ENCODE assay signal across 9 mouse cellular contexts in genomic region chr11:49050064-49050463, GRCm38 (mm10). TPM values are rescaled to one million over a fixed set of nuclear protein-coding genes. Genes with fewer than 3 reads are reported as not detected.
"Had no signal": no experiment of that assay in that cellular context is flagged by ENCODE, and none has a peak within 500 bp of the region (broad histone marks: within the 10 kb centered on the region; RNA-seq: fewer than 3 reads in every experiment).

No protein-coding gene starts in this region.

RNA-seq across cellular contexts. Expression of gene Tgtp2, which starts 13.9 kb away (rescaled TPM):
- total RNA-seq: midbrain, postnatal 0 days had no signal
- polyA plus RNA-seq: midbrain, embryonic 11.5 days; midbrain, embryonic 13.5 days; midbrain, embryonic 15.5 days; neural tube, embryonic 11.5 days had no signal

RNA-seq across cellular contexts. Expression of gene Tgtp1, which starts 56.1 kb away (rescaled TPM):
- total RNA-seq: midbrain, postnatal 0 days had no signal
- polyA plus RNA-seq: midbrain, embryonic 13.5 days; midbrain, embryonic 15.5 days; neural tube, embryonic 11.5 days; neural tube, embryonic 15.5 days had no signal

RNA-seq across cellular contexts. Expression of gene Gm12185, which starts 58.0 kb away (rescaled TPM):
- total RNA-seq: midbrain, postnatal 0 days had no signal
- polyA plus RNA-seq: midbrain, embryonic 11.5 days; midbrain, embryonic 13.5 days; midbrain, embryonic 15.5 days; midbrain, postnatal 0 days; neural tube, embryonic 11.5 days; neural tube, embryonic 13.5 days; neural tube, embryonic 15.5 days; stomach, embryonic 15.5 days; testis, adult 2 months had no signal
